Mouse (Mus musculus): ENCODE results near the gene Dennd5b. TPM values are rescaled to one million over a fixed set of nuclear protein-coding genes. Genes with fewer than 3 reads are reported as not detected.
"Not testable (repeated sequence)": the region's sequence is repeated elsewhere in the genome, so short reads cannot be mapped to it uniquely, and the experiment has no call there.

Gene Dennd5b
- total RNA-seq, 2 experiments from 2014 or later: 14.3 to 18.0 TPM

DNA sequence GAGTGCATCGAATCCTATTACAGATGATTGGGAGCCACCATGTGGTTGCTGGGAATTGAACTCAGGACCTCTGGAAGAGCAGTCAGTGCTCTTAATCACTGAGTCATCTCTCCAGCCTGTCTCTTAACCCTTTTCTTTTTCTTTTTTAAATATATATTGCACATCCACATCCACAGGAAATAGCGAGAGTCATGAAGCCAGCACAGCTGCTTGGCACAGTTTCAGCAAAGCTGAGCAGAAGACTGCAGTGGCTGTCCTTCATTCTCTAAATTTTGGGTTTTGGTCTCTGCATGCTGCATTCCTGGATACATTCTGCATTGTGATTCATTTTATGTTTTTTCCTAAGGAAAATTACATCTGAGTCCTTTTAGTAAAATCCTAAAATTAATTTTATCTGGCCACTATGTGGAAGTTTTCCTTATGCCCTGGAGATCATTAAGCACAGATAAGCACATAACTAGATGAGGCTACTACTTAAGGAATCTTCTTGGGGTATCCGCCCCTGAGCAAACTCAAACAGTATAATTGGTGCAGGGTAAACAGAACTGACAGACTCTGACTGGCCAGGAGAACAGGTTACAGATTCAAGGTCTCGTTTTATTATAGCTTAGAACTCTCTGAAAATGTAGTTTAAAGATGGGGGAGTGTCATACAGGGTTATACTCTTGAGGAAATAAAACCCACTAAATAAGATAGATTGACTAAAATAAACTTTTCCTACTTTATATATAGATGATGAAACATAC lies 50.3 kb downstream of the Dennd5b start:
- DNase-seq (ENCODE audit: low spot score): no peak
- intact Hi-C loops (cut with DNase I): no loop called here

GRCm38 (mm10) chr6:149040099-149040498 lies 61.4 kb downstream of the Dennd5b start:
- DNase-seq (ENCODE audit: low spot score): no peak
- intact Hi-C loops (cut with DNase I): no loop called here

DNA sequence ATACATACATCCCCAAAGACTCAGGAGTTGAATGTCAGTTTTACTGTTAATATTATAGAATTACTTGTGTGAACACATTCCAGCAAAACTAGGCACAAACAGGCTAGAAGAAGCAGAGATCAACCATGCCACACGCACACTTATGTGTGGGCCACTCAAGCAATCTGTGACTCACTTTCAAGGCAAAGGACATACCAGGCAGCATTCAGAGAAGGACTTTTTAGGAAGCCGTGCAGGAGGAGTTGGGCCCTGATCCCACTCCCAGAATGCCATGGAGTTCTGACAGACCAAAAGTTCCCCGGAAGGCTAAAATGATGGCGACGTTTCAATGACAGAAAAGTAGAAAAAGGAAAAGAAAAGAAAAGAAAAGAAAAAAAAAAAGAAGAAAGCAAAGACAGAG lies 69.3 kb downstream of the Dennd5b start:
- no peak for DNase-seq (ENCODE audit: low spot score)
- intact Hi-C loops (cut with DNase I): no loop called here

DNA sequence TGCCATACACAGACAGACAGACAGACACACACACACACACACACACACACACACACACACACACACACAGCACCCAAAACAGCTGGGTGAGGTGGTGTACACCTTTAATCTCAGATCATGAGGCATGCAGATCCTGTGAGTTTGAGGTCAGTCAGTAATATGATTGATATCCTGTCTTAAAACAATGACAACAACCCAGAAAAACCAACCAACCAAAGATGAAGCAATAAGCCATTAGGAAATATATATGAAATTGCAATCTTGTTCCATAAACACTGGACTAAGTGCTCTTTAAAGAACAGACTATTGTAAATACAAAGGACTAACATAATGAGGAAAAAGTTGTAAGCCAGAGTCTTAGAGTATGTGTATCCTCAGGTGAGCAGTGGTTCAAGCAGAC lies 70.1 kb downstream of the Dennd5b start:
- DNase-seq (ENCODE audit: low spot score): no peak
- intact Hi-C loops (cut with DNase I): no loop called here

GRCm38 (mm10) chr6:149018431-149018830 lies 83.0 kb downstream of the Dennd5b start:
- intact Hi-C loops (cut with DNase I): no loop called here
- no peak for DNase-seq (ENCODE audit: low spot score)

- no peak for DNase-seq (ENCODE audit: low spot score)
- intact Hi-C loops (cut with DNase I): loop anchor here (2.0 kb wide), 1 partner anchor 108 kb away; no protein-coding TSS in a partner anchor
Measured at GRCm38 (mm10) chr6:149010766-149011301, 90.6 kb downstream of the Dennd5b start.

DNA sequence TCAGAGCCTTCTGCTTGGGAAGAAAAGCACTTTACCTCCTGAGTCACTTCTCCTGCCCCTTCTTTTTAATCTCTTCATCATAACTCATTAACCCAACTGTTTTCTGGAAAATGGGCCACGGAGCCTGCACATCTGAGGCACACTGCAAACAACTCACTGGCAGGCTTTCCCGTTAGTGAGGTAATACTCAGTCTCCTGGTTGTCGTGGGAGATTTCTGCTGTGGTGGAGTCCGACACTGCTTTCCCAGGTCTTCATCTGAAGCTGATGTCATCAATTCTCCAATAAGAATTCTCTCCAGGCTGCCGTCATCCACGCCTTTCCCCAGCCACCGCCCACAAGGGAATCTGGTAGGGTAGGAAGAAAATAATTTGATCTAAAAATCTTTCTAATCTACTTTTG lies 96.5 kb downstream of the Dennd5b start:
- intact Hi-C loops (cut with DNase I): no loop called here

GRCm38 (mm10) chr6:148994327-148994999 lies 107.0 kb downstream of the Dennd5b start:
- intact Hi-C loops (cut with DNase I): no loop called here
- no peak for DNase-seq (ENCODE audit: low spot score)

More for the DNA sequence above, 96.5 kb downstream of the Dennd5b start:
- no peak for DNase-seq (ENCODE audit: low spot score)

- no peak for DNase-seq (ENCODE audit: low spot score)
- intact Hi-C loops (cut with DNase I): no loop called here
Measured at GRCm38 (mm10) chr6:148993117-148994077, 108.1 kb downstream of the Dennd5b start.

GRCm38 (mm10) chr6:148992373-148993116 lies 108.9 kb downstream of the Dennd5b start:
- intact Hi-C loops (cut with DNase I): no loop called here
- no peak for DNase-seq (ENCODE audit: low spot score)

DNA sequence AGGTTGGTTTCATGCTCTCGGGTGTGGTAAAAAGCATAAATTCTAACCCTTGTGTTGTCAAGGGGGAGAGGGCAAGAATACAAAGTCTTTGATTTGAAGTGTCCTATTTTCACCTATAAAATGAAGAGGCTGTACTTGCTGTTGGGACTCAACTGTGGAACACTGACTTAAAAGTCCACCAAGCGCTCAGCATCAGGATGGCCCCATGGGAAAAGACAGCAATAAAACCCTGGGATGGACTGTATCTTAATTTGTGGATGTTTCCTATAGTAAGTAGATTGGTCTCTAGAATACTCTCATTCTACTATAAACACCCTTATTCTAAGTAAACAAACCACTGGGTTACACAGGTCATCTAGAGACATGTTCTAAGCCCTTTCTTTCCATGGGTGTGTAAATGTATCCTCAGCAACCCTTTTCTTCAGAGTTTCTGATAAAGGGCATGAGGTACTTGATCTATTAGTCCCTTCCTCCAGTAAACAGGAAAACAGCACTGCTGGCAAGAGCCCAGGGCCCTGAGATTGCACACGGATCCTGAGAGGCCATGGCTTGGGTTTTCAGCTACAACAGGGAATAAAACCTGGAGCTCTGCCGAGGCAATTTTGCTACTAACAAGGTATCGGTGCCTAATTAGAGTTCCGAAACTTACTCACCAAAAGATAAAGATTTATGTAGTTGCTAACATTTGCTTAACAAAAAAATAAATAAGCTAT lies 109.7 kb downstream of the Dennd5b start:
- no peak for DNase-seq (ENCODE audit: low spot score)
- intact Hi-C loops (cut with DNase I): no loop called here

DNA sequence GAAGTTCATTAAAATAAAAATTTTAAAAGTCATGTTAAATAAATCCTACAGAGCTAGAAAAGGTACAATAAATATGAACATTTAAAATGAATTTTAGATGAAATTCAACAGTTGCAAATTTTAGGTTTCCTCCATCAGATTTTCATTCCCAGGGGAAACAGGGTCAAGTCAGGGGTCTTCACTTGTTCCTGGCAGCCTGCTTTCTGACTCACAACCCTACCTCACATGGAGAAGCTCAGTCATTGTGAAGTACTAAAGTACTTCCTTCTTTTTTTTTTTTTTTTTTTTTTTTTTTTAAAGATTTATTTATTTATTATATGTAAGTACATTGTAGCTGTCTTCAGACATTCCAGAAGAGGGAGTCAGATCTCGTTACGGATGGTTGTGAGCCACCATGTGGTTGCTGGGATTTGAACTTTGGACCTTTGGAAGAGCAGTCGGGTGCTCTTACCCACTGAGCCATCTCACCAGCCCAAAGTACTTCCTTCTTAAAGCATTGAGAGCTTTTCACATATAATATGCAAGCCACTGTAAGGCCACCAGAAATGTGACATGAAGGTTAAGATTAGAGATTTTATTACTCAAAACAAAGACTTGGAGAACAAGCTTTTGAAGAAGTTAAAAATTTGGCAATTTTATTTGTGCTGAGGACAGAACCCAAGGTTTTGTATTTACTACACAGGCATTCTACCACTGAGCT lies 111.5 kb downstream of the Dennd5b start:
- DNase-seq (ENCODE audit: low spot score); intact Hi-C loops (cut with DNase I): not testable (repeated sequence)

GRCm38 (mm10) chr6:148986003-148986402 lies 115.5 kb downstream of the Dennd5b start:
- no peak for DNase-seq (ENCODE audit: low spot score)
- intact Hi-C loops (cut with DNase I): no loop called here

DNA sequence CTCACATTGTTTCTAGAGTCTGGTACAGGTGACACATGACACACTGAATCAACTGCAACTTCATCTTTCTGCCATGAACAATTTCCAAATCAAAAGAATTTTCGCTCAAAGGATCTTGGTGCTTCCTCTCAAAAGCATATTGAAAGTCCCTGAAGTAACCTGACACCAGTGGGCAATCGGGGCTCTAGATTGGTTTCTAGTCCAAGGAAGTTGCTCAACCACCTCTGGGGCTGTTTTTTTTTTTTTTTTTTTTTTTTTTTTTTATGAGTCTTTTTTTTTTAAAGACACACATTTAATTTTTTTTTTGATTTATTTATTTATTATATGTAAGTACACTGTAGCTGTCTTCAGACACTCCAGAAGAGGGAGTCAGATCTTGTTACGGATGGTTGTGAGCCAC lies 121.0 kb downstream of the Dennd5b start:
- DNase-seq (ENCODE audit: low spot score): no peak
- intact Hi-C loops (cut with DNase I): no loop called here

DNA sequence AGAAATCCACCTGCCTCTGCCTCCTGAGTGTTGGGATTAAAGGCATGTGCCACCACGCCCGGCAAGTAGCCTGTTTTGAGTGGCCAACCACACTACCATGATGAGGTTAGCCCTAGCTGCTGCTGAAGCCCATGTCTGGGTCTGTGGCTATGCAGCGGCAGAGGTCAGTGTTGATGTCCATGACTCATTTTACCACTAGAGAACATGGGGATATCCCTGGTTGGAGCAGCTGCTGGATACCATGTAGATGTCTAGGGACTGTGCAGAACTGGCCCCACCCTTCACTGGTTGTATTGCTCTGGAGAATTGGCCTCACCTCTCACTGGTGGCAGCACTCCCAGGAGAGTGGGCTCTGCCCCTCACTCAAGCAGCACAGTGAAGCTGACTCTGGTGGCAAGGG lies 126.4 kb downstream of the Dennd5b start:
- DNase-seq (ENCODE audit: low spot score): no peak
- intact Hi-C loops (cut with DNase I): no loop called here

- DNase-seq (ENCODE audit: low spot score): no peak
- intact Hi-C loops (cut with DNase I): no loop called here
Measured at GRCm38 (mm10) chr6:148972891-148973290, 128.6 kb downstream of the Dennd5b start.

DNA sequence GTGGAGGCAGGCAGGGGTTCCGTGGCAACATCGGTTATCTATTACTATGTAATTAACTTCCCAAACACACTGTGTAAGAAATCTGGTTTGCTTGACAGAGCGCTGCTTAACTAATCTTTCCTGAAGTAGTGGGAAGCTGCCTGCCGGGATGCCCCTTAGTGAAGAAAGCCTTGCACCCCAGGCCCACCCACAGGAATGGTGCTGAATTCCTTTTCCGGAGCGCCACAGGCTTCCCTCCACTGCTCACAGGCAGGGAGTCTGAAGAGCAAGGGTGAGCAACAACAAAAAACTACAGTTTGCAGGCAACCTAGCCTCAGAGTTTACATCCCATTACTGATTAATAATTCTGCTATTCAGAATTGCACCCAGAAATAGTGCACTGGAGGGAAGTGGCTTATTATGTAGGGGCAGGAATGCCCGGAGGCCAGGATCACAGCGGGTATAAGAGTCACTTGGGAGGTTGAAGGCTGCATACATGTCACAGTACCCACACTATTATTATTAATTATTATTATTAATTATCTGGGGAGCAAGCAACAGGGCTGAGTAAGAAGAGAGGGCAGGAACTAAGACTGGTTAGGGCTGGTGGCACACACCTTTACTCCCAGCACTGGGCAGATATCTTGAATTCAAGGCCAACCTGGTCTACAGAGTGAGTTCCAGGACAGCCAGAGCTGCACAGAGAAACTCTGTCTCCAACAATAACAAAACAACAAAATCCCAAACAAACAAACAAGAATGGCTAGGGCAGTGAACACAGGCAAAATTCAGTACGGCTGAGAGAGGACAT lies 129.2 kb downstream of the Dennd5b start:
- DNase-seq (ENCODE audit: low spot score): no peak
- intact Hi-C loops (cut with DNase I): no loop called here
